Mouse (Mus musculus) brain, embryonic 14.5 days (tissue): ENCODE results near the gene Map2k3.
"Not testable (repeated sequence)": the region's sequence is repeated elsewhere in the genome, so short reads cannot be mapped to it uniquely, and the experiment has no call there.

ENCODE experiments used
- CTCF ChIP-seq: fragments of 200-500 bp; IDR thresholded peaks from 2 replicates; pipeline ENCODE4 v1.5.1; 2012; ENCODE audit warnings: inconsistent platforms, mild to moderate bottlenecking, moderate library complexity, borderline replicate concordance; ENCODE audit not compliant: insufficient read depth, insufficient read length; ENCODE audit errors: extremely low read depth
- POLR2A ChIP-seq: fragments of 200-500 bp; IDR thresholded peaks from 2 replicates; pipeline ENCODE4 v1.6.1; 2012; ENCODE audit warnings: mild to moderate bottlenecking, inconsistent platforms, borderline replicate concordance; ENCODE audit not compliant: poor library complexity, insufficient read depth, insufficient read length, severe bottlenecking; ENCODE audit errors: extremely low read depth

DNA sequence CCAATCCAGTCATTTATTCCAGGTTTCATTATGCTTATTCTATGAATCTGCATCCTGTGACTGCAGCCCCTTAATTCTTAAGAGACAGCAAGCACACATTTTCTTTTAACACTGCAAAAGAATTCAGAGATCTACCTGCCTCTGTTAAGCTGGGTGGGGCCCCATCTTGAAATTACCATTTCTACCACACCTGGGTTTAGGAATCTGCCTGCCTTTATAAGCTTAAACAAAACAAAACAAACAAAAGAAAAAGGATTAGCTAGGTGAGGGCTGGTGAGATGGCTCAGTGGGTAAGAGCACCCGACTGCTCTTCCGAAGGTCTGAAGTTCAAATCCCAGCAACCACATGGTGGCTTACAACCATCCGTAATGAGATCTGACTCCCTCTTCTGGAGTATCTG lies 44.8 kb upstream of the Map2k3 start:
- not testable (repeated sequence) for TF ChIP-seq POLR2A, CTCF
